Mouse (Mus musculus) mature B cell (primary cell): ENCODE data around the gene Gm10203.

ENCODE experiments used
- in situ Hi-C: fragments of 300-500 bp; cut with MboI; formaldehyde crosslinking; loops from 2 replicates; pipeline ENCODE4 v1.14.3; 2019

Gm10203 gene

GRCm38 (mm10) chr6:149129870-149130269 is at the start of gene Gm10203:
TSS of gene Gm10203 (plus strand) at chr6:149130170.
- in situ Hi-C loops, result loop anchor here (5.0 kb wide), 1 partner anchor 73 kb away; no protein-coding TSS in a partner anchor

- in situ Hi-C loops, result no loop called here
These were observed 37.6 kb upstream of the Gm10203 start for GRCm38 (mm10) chr6:149092406-149092805.

- in situ Hi-C loops, result no loop called here
These were observed 36.5 kb upstream of the Gm10203 start for GRCm38 (mm10) chr6:149093465-149093864.

- in situ Hi-C loops, result no loop called here
These were observed 35.4 kb upstream of the Gm10203 start for GRCm38 (mm10) chr6:149094555-149094954.

- in situ Hi-C loops, result no loop called here
These were observed 34.6 kb upstream of the Gm10203 start for GRCm38 (mm10) chr6:149095389-149095788.

GRCm38 (mm10) chr6:149096233-149096632 is 33.7 kb upstream of the Gm10203 start:
- in situ Hi-C loops, result no loop called here

GRCm38 (mm10) chr6:149097276-149097675 is 32.7 kb upstream of the Gm10203 start:
- in situ Hi-C loops, result no loop called here

GRCm38 (mm10) chr6:149098993-149099392 is 31.0 kb upstream of the Gm10203 start:
- in situ Hi-C loops, result no loop called here

- in situ Hi-C loops, result no loop called here
These were observed 29.5 kb upstream of the Gm10203 start for GRCm38 (mm10) chr6:149100174-149101075.

GRCm38 (mm10) chr6:149101076-149101942 is 28.7 kb upstream of the Gm10203 start, which contains the start of gene Dennd5b:
TSS of gene Dennd5b (minus strand) at chr6:149101680.
- in situ Hi-C loops, result no loop called here

GRCm38 (mm10) chr6:149101943-149102243 is 28.1 kb upstream of the Gm10203 start:
- in situ Hi-C loops, result no loop called here

GRCm38 (mm10) chr6:149103451-149103850 is 26.5 kb upstream of the Gm10203 start:
- in situ Hi-C loops, result no loop called here

GRCm38 (mm10) chr6:149107615-149108014 is 22.4 kb upstream of the Gm10203 start:
- in situ Hi-C loops, result no loop called here

- in situ Hi-C loops, result no loop called here
These were observed 21.1 kb upstream of the Gm10203 start for GRCm38 (mm10) chr6:149108909-149109308.

- in situ Hi-C loops, result no loop called here
These were observed 13.0 kb upstream of the Gm10203 start for GRCm38 (mm10) chr6:149116992-149117391.

GRCm38 (mm10) chr6:149118935-149119334 is 11.0 kb upstream of the Gm10203 start:
- in situ Hi-C loops, result no loop called here

GRCm38 (mm10) chr6:149119853-149120252 is 10.1 kb upstream of the Gm10203 start:
- in situ Hi-C loops, result no loop called here

- in situ Hi-C loops, result no loop called here
These were observed 6.9 kb upstream of the Gm10203 start for GRCm38 (mm10) chr6:149123042-149123441.

- in situ Hi-C loops, result loop anchor here (5.0 kb wide), 1 partner anchor 69 kb away; no protein-coding TSS in a partner anchor
These were observed 3.3 kb upstream of the Gm10203 start for GRCm38 (mm10) chr6:149126675-149127074.

GRCm38 (mm10) chr6:149131111-149131510 is 1.1 kb downstream of the Gm10203 start:
- in situ Hi-C loops, result no loop called here

GRCm38 (mm10) chr6:149132311-149133077 is 2.5 kb downstream of the Gm10203 start:
- in situ Hi-C loops, result no loop called here
